Mouse (Mus musculus) liver, adult 2 months (tissue): ENCODE measurements around the gene Clba1.

Experiments used
- CTCF ChIP-seq: fragments of 200-500 bp; IDR thresholded peaks from 2 replicates; pipeline ENCODE4 v1.5.1; 2011; ENCODE audit warnings: low read depth, low read length, control low read depth
- POLR2A ChIP-seq: fragments of 200-500 bp; IDR thresholded peaks from 2 replicates; pipeline ENCODE4 v1.6.1; 2011; ENCODE audit warnings: low read length, control low read depth; ENCODE audit not compliant: insufficient read depth; ENCODE audit errors: extremely low read depth

GRCm38 (mm10) chr12:112850344-112850743, 41.6 kb downstream of the Clba1 start:
- TF ChIP-seq POLR2A (no peak), CTCF (no peak)
